Mouse (Mus musculus) megakaryocyte, embryonic 14.5 days (primary cell): ENCODE results near the gene Aldh3b3. TPM values are rescaled to one million over a fixed set of nuclear protein-coding genes. Genes with fewer than 3 reads are reported as not detected.
A peak's percentile ranks its signal among the peaks of the same experiment; 100 is the strongest.
"Not testable (repeated sequence)": the region's sequence is repeated elsewhere in the genome, so short reads cannot be mapped to it uniquely, and the experiment has no call there.

Source experiments
- H3K27me3 ChIP-seq: replicated peaks from 2 replicates; pipeline ENCODE3; 2012; ENCODE audit warnings: inconsistent platforms
- H3K36me3 ChIP-seq: replicated peaks from 2 replicates; pipeline ENCODE3; 2012; ENCODE audit warnings: low read length, inconsistent platforms, mixed read lengths
- H3K4me1 ChIP-seq: 2 replicates; pipeline ENCODE4 v1.6.1; 2012; ENCODE audit warnings: inconsistent platforms
- H3K4me3 ChIP-seq: replicated peaks from 2 replicates; pipeline ENCODE3; 2012; ENCODE audit warnings: moderate library complexity, mild to moderate bottlenecking, inconsistent platforms
- H3K9me3 ChIP-seq: 2 replicates; pipeline ENCODE4 v1.6.1; 2012; ENCODE audit warnings: inconsistent platforms
- FLI1 ChIP-seq: IDR thresholded peaks from 2 replicates; pipeline ENCODE4 v1.6.1; 2012; ENCODE audit warnings: low read length, inconsistent platforms, mixed read lengths
- GATA1 ChIP-seq: IDR thresholded peaks from 3 replicates; pipeline ENCODE4 v1.6.1; 2012; ENCODE audit warnings: mixed read lengths, low read length, inconsistent platforms, borderline replicate concordance
- polyA plus RNA-seq: library from polyadenylated mRNA; stranded (reverse); fragments of >175 nt; gene quantifications from 2 replicates; pipeline ENCODE4 v1.2.3, GENCODE M21; 2012; ENCODE audit warnings: low replicate concordance; ENCODE audit not compliant: insufficient read depth

Aldh3b3 gene
- polyA plus RNA-seq, 1 experiment: 0.04 TPM

GRCm38 (mm10) chr19:3964030-3964429 lies 5.6 kb downstream of the Aldh3b3 start:
- Histone ChIP-seq H3K27me3 (peaks cover 26% of the 10 kb centered on the region), H3K4me1 (peaks cover 16% of the 10 kb centered on the region), H3K36me3 (no peaks in the 10 kb centered on the region), H3K9me3 (0 out of 2 replicates have a peak, but pooled peaks cover 4% of the 10 kb centered on the region), H3K4me3 (no peak overlapping the region)
- no peak for TF ChIP-seq GATA1
- TF ChIP-seq FLI1: no peak

- no peaks in the 10 kb centered on the region for H3K9me3 ChIP-seq
- H3K27me3 ChIP-seq: peaks cover 38% of the 10 kb centered on the region
- H3K4me1 ChIP-seq: peaks cover 26% of the 10 kb centered on the region
- TF ChIP-seq FLI1 (no peak), GATA1 (no peak)
- no peaks in the 10 kb centered on the region for H3K36me3 ChIP-seq
- no peak overlapping the region for H3K4me3 ChIP-seq
Measured at GRCm38 (mm10) chr19:3966330-3967075, 8.1 kb downstream of the Aldh3b3 start.

- TF ChIP-seq FLI1 (no peak), GATA1 (no peak)
Measured at GRCm38 (mm10) chr19:3967258-3967657, 8.8 kb downstream of the Aldh3b3 start.

GRCm38 (mm10) chr19:3972229-3972628 lies 13.8 kb downstream of the Aldh3b3 start, which contains the start of gene Aldh3b2:
Gene Aldh3b2 (plus strand): TSS chr19:3972328.
- Histone ChIP-seq H3K4me1 (peaks cover 22% of the 10 kb centered on the region), H3K9me3 (no peaks in the 10 kb centered on the region), H3K36me3 (no peaks in the 10 kb centered on the region), H3K27me3 (peaks cover 63% of the 10 kb centered on the region), H3K4me3 (no peak within 1 kb of the TSS)
- TF ChIP-seq GATA1 (no peak), FLI1 (no peak)

More at GRCm38 (mm10) chr19:3967258-3967657, 8.8 kb downstream of the Aldh3b3 start:
- H3K4me3 ChIP-seq: no peak overlapping the region
- H3K36me3 ChIP-seq: no peaks in the 10 kb centered on the region
- peaks cover 33% of the 10 kb centered on the region for H3K4me1 ChIP-seq
- H3K9me3 ChIP-seq: no peaks in the 10 kb centered on the region
- H3K27me3 ChIP-seq: peaks cover 41% of the 10 kb centered on the region

GRCm38 (mm10) chr19:3974608-3975007 lies 16.2 kb downstream of the Aldh3b3 start:
- H3K27me3 ChIP-seq: peaks cover 57% of the 10 kb centered on the region
- not testable (repeated sequence) for H3K36me3 ChIP-seq, H3K9me3 ChIP-seq, H3K4me3 ChIP-seq
- peaks cover 14% of the 10 kb centered on the region for H3K4me1 ChIP-seq

- TF ChIP-seq GATA1: no peak
- TF ChIP-seq FLI1: no peak
- no peaks in the 10 kb centered on the region for H3K9me3 ChIP-seq
- no peak overlapping the region for H3K4me3 ChIP-seq
- peaks cover 24% of the 10 kb centered on the region for H3K4me1 ChIP-seq
- peaks cover 55% of the 10 kb centered on the region for H3K27me3 ChIP-seq
- no peaks in the 10 kb centered on the region for H3K36me3 ChIP-seq
Measured at GRCm38 (mm10) chr19:3975866-3976265, 17.4 kb downstream of the Aldh3b3 start.

- TF ChIP-seq GATA1: no peak
- no peak for TF ChIP-seq FLI1
Measured at GRCm38 (mm10) chr19:3980309-3980708, 21.9 kb downstream of the Aldh3b3 start.

GRCm38 (mm10) chr19:3980917-3981316 lies 22.5 kb downstream of the Aldh3b3 start:
- TF ChIP-seq FLI1 (no peak), GATA1 (no peak)
- H3K36me3 ChIP-seq: no peaks in the 10 kb centered on the region
- H3K9me3 ChIP-seq: no peaks in the 10 kb centered on the region
- H3K4me3 ChIP-seq: no peak overlapping the region
- H3K27me3 ChIP-seq: peaks cover 42% of the 10 kb centered on the region
- H3K4me1 ChIP-seq: peaks cover 45% of the 10 kb centered on the region

More at GRCm38 (mm10) chr19:3980309-3980708, 21.9 kb downstream of the Aldh3b3 start:
- Histone ChIP-seq H3K4me1 (peaks cover 39% of the 10 kb centered on the region), H3K9me3 (no peaks in the 10 kb centered on the region), H3K36me3 (no peaks in the 10 kb centered on the region), H3K27me3 (peaks cover 46% of the 10 kb centered on the region), H3K4me3 (peak overlapping the region; percentile 11)

- H3K27me3 ChIP-seq: peaks cover 30% of the 10 kb centered on the region
- H3K4me1 ChIP-seq: peaks cover 61% of the 10 kb centered on the region
- H3K36me3 ChIP-seq: no peaks in the 10 kb centered on the region
- TF ChIP-seq GATA1: no peak
- peaks cover 3% of the 10 kb centered on the region for H3K9me3 ChIP-seq
- H3K4me3 ChIP-seq: no peak overlapping the region
Measured at GRCm38 (mm10) chr19:3983527-3984200, 25.2 kb downstream of the Aldh3b3 start.

GRCm38 (mm10) chr19:3985261-3985681 lies 26.8 kb downstream of the Aldh3b3 start:
- TF ChIP-seq GATA1 (no peak), FLI1 (no peak)
- Histone ChIP-seq H3K9me3 (peaks cover 6% of the 10 kb centered on the region), H3K4me3 (peak overlapping the region; percentile 62), H3K4me1 (peaks cover 55% of the 10 kb centered on the region), H3K27me3 (peaks cover 27% of the 10 kb centered on the region), H3K36me3 (no peaks in the 10 kb centered on the region)
